Mouse (Mus musculus) small intestine, adult 2 months (tissue): ENCODE data around the gene Gata3.

Source experiments
- CTCF ChIP-seq: fragments of 200-500 bp; IDR thresholded peaks from 2 replicates; pipeline ENCODE4 v1.5.1; 2012; ENCODE audit warnings: low read depth, mild to moderate bottlenecking, control low read depth, inconsistent platforms, low read length, moderate library complexity, mixed read lengths; ENCODE audit not compliant: insufficient replicate concordance, insufficient read length; ENCODE audit errors: extremely low read depth
- POLR2A ChIP-seq: fragments of 200-500 bp; IDR thresholded peaks from 2 replicates; pipeline ENCODE4 v1.6.1; 2012; ENCODE audit warnings: low read depth, mild to moderate bottlenecking, control low read depth, inconsistent platforms, low read length, moderate library complexity

DNA sequence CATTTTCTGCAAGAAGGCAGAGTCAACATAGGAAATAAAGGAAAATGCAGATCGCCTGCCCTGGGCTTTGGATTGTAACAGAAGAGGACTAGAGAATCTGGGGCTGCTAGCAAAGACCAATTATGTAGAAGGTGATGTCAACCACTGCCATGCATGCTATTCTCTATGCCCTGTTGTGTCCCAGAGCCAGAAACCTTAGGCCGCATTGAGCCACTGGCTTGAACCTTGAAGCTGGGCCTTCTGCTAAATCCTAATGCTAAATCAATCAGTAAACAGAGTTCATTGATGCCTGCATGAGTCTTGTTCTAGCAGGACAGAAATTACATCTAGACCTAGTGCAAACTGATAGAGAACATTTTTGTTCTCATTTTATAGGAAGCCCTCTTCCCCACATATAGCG is 3.8 kb downstream of the Gata3 start:
- TF ChIP-seq POLR2A = no peak
- no peak for TF ChIP-seq CTCF
